Mouse (Mus musculus) right cerebral cortex, postnatal 36 days (tissue): Measurements from ENCODE around the gene Snx8.

ENCODE experiments used
- DNase-seq, 2 experiments: peaks; one replicate each; pipeline ENCODE4 v3.0.0; 2022; ENCODE audit warnings: low spot score in 2 of 2, mixed read lengths in 1 of 2

The Snx8 gene

GRCm38 (mm10) chr5:140346050-140346449 lies 43.0 kb downstream of the Snx8 start:
- DNase-seq: no peak

GRCm38 (mm10) chr5:140345244-140345643 lies 43.8 kb downstream of the Snx8 start:
- no peak for DNase-seq

GRCm38 (mm10) chr5:140342880-140343279 lies 46.2 kb downstream of the Snx8 start:
- no peak for DNase-seq

GRCm38 (mm10) chr5:140339836-140340235 lies 49.2 kb downstream of the Snx8 start:
- no peak for DNase-seq

- DNase-seq: no peak
These were observed 50.3 kb downstream of the Snx8 start for GRCm38 (mm10) chr5:140338779-140339178.

GRCm38 (mm10) chr5:140336680-140337079 lies 52.4 kb downstream of the Snx8 start:
- no peak for DNase-seq

- DNase-seq: no peak
These were observed 55.4 kb downstream of the Snx8 start for GRCm38 (mm10) chr5:140333631-140334030.

GRCm38 (mm10) chr5:140332519-140332918 lies 56.5 kb downstream of the Snx8 start:
- DNase-seq: no peak

GRCm38 (mm10) chr5:140331615-140332512 lies 57.2 kb downstream of the Snx8 start, which contains the start of gene Mrm2:
Mrm2 (minus strand) TSS chr5:140331898.
- DNase-seq: peak; percentile 43 to 49

GRCm38 (mm10) chr5:140324058-140324457 lies 65.0 kb downstream of the Snx8 start:
- DNase-seq: no peak

- DNase-seq: no peak
These were observed 67.1 kb downstream of the Snx8 start for GRCm38 (mm10) chr5:140321756-140322575.

- DNase-seq: peak; percentile 88
These were observed 67.9 kb downstream of the Snx8 start, which contains the start of the genes Mad1l1 and Nudt1 for GRCm38 (mm10) chr5:140321042-140321755. Mad1l1 (minus strand) TSS chr5:140321552. Nudt1 (plus strand) TSS chr5:140321656.

GRCm38 (mm10) chr5:140316716-140317115 lies 72.3 kb downstream of the Snx8 start:
- no peak for DNase-seq

- DNase-seq: no peak
These were observed 81.5 kb downstream of the Snx8 start for GRCm38 (mm10) chr5:140307602-140308001.

- DNase-seq: no peak
These were observed 83.0 kb downstream of the Snx8 start for GRCm38 (mm10) chr5:140306016-140306415.

GRCm38 (mm10) chr5:140298291-140298690 lies 90.8 kb downstream of the Snx8 start:
- DNase-seq: no peak

GRCm38 (mm10) chr5:140292152-140292551 lies 96.9 kb downstream of the Snx8 start:
- peak; percentile 32 to 52 for DNase-seq
